Mouse (Mus musculus) heart, postnatal 14 days (tissue): Measurements from ENCODE around the gene Naif1. TPM values are rescaled to one million over a fixed set of nuclear protein-coding genes. Genes with fewer than 3 reads are reported as not detected.
A peak's percentile ranks its signal among the peaks of the same experiment; 100 is the strongest.

Experiments
- DNase-seq, 2 experiments: peaks; one replicate each; pipeline ENCODE4 v3.0.0; 2021 to 2022
- intact Hi-C: fragments of 180-260 bp; cut with DNase I; formaldehyde crosslinking; loops from one replicate; pipeline ENCODE4 v1.15.1; 2025
- total RNA-seq, 2 experiments: library from RNA; stranded (reverse); gene quantifications; 2 replicates each; pipeline ENCODE4 v1.2.3; 2021

Gene Naif1
- total RNA-seq, 2 experiments from 2014 or later: 3.1 to 3.4 TPM

- no peak for DNase-seq
- intact Hi-C loops: no loop called here
Measured at GRCm38 (mm10) chr2:32424796-32425195, 25.5 kb upstream of the Naif1 start.

- intact Hi-C loops: no loop called here
- no peak for DNase-seq
Measured at GRCm38 (mm10) chr2:32425568-32425967, 24.7 kb upstream of the Naif1 start.

- DNase-seq: no peak
- intact Hi-C loops: no loop called here
Measured at GRCm38 (mm10) chr2:32426141-32426540, 24.1 kb upstream of the Naif1 start.

GRCm38 (mm10) chr2:32427720-32428119 is 22.5 kb upstream of the Naif1 start:
- intact Hi-C loops: no loop called here
- DNase-seq: no peak

- no peak for DNase-seq
- intact Hi-C loops: no loop called here
Measured at GRCm38 (mm10) chr2:32428262-32428722, 22.0 kb upstream of the Naif1 start.

GRCm38 (mm10) chr2:32429215-32429891 is 20.9 kb upstream of the Naif1 start:
- intact Hi-C loops: no loop called here
- DNase-seq: no peak

GRCm38 (mm10) chr2:32430701-32431676 is 19.3 kb upstream of the Naif1 start:
- intact Hi-C loops: no loop called here
- DNase-seq: peak; percentile 63 to 79

- peak in 1 of 2 experiments; percentile 19 for DNase-seq
- intact Hi-C loops: no loop called here
Measured at GRCm38 (mm10) chr2:32436686-32437372, 13.4 kb upstream of the Naif1 start.

- intact Hi-C loops: no loop called here
- no peak for DNase-seq
Measured at GRCm38 (mm10) chr2:32437612-32438166, 12.6 kb upstream of the Naif1 start.

- intact Hi-C loops: no loop called here
- no peak for DNase-seq
Measured at GRCm38 (mm10) chr2:32438733-32439132, 11.5 kb upstream of the Naif1 start.

GRCm38 (mm10) chr2:32439177-32439576 is 11.1 kb upstream of the Naif1 start:
- no peak for DNase-seq
- intact Hi-C loops: no loop called here

GRCm38 (mm10) chr2:32440164-32440563 is 10.1 kb upstream of the Naif1 start:
- intact Hi-C loops: no loop called here
- DNase-seq: no peak

GRCm38 (mm10) chr2:32440632-32441031 is 9.6 kb upstream of the Naif1 start:
- no peak for DNase-seq
- intact Hi-C loops: no loop called here

- intact Hi-C loops: no loop called here
Measured at GRCm38 (mm10) chr2:32441550-32441949, 8.7 kb upstream of the Naif1 start.

GRCm38 (mm10) chr2:32445535-32445934 is 4.7 kb upstream of the Naif1 start:
- DNase-seq: no peak
- intact Hi-C loops: no loop called here

More at GRCm38 (mm10) chr2:32441550-32441949, 8.7 kb upstream of the Naif1 start:
- DNase-seq: no peak

- DNase-seq: peak; percentile 31 to 42
- intact Hi-C loops: no loop called here
Measured at GRCm38 (mm10) chr2:32447264-32447936, 2.9 kb upstream of the Naif1 start.

- no peak for DNase-seq
- intact Hi-C loops: no loop called here
Measured at GRCm38 (mm10) chr2:32448480-32448879, 1.8 kb upstream of the Naif1 start.

GRCm38 (mm10) chr2:32450881-32451844 is 906 bp downstream of the Naif1 start, which contains the start of gene Slc25a25:
Gene Slc25a25, minus strand, starts transcription at chr2:32451445.
- peak; percentile 99 for DNase-seq
- intact Hi-C loops: loop anchor here (2.0 kb wide), 1 partner anchor 28 kb away; no protein-coding TSS in a partner anchor
